Mouse (Mus musculus) hindbrain, embryonic 14.5 days (tissue): ENCODE data around the gene Pramel3. TPM values are rescaled to one million over a fixed set of nuclear protein-coding genes. Genes with fewer than 3 reads are reported as not detected.
"Not testable (repeated sequence)": the region's sequence is repeated elsewhere in the genome, so short reads cannot be mapped to it uniquely, and the experiment has no call there.

Experiments
- ATAC-seq: fragments of 200-750 bp; cut with Nextera tagmentation; 2 replicates; pipeline ENCODE4 v1.8.0; 2017; ENCODE audit warnings: moderate number of reproducible peaks, mild to moderate bottlenecking, moderate TSS enrichment, moderate library complexity; ENCODE audit not compliant: low FRiP score
- DNase-seq: peaks from one replicate; pipeline ENCODE4 v3.0.0-alpha.2; 2015; ENCODE audit warnings: low spot score
- H3K27ac ChIP-seq: fragments of 300-500 bp; sonication (generic); 2 replicates; pipeline ENCODE4 v1.5.1; 2014; ENCODE audit warnings: mild to moderate bottlenecking, moderate library complexity
- H3K27me3 ChIP-seq: fragments of 300-500 bp; sonication (generic); 2 replicates; pipeline ENCODE4 v1.6.1; 2014; ENCODE audit warnings: mild to moderate bottlenecking, low read length, mixed read lengths; ENCODE audit not compliant: control insufficient read depth, insufficient read depth
- H3K36me3 ChIP-seq: fragments of 300-500 bp; sonication (generic); replicated peaks from 2 replicates; pipeline ENCODE4 v1.6.1; 2014; ENCODE audit not compliant: control insufficient read depth, insufficient read depth
- H3K4me1 ChIP-seq: fragments of 300-500 bp; sonication (generic); replicated peaks from 2 replicates; pipeline ENCODE4 v1.6.1; 2014; ENCODE audit warnings: antibody characterized with exemption, low read length, mixed read lengths; ENCODE audit not compliant: control insufficient read depth, insufficient read depth
- H3K4me2 ChIP-seq: fragments of 300-500 bp; sonication (generic); replicated peaks from 2 replicates; pipeline ENCODE4 v1.6.1; 2014; ENCODE audit warnings: mild to moderate bottlenecking, moderate library complexity
- H3K4me3 ChIP-seq: fragments of 300-500 bp; sonication (generic); replicated peaks from 2 replicates; pipeline ENCODE4 v1.5.1; 2014; ENCODE audit warnings: mild to moderate bottlenecking, low read length
- H3K9ac ChIP-seq: fragments of 300-500 bp; sonication (generic); 2 replicates; pipeline ENCODE4 v1.6.1; 2014
- H3K9me3 ChIP-seq: fragments of 300-500 bp; sonication (generic); 2 replicates; pipeline ENCODE4 v1.6.1; 2016; ENCODE audit warnings: low read length; ENCODE audit not compliant: control insufficient read depth
- WGBS: fragments of 180-500 bp; shearing (Covaris S2); extraction: QIAGEN DNeasy Blood & Tissue Kit; methylation state at CpG from one replicate; pipeline ENCODE4 v1.1.7; 2014; 5-methylcytosine and 5-hydroxymethylcytosine counted together
- polyA plus RNA-seq: library from polyadenylated mRNA; unstranded; fragments of >200 nt; fragmentation: Nextera tagmentation; extraction: Ambion mirVana; gene quantifications from 2 replicates; pipeline ENCODE4 v1.2.1, GENCODE M21; 2014

The Pramel3 gene
- polyA plus RNA-seq, result not detected in 2 replicates

DNA sequence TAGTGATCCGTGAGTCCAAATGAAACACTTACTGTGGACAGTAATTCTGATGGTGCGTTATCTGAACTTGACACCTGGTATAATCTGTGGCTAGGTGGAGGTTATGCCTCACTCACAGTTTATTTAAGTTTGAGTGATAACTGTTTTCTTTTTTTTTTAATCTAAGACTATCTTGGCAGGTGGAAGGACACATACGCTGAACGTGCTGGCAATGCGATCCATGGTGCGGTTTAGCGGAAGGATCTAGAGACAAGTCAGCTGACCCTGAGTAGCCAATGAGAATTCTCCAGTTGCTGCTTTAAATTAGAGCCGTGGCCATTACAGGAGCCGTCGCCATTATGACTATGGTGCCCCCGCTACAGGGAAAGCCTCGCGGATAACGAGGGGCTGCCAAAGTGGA is at the start of gene Pramel3:
Gene Pramel3 (plus strand): TSS at position 301 of the 400 bp plus-strand sequence.
- not testable (repeated sequence) for H3K4me2 ChIP-seq, H3K27ac ChIP-seq, ATAC-seq, H3K9ac ChIP-seq, H3K4me3 ChIP-seq, DNase-seq, H3K4me1 ChIP-seq, H3K9me3 ChIP-seq, H3K27me3 ChIP-seq, H3K36me3 ChIP-seq
- 97% methylated on average over 14 of the region's 14 CpGs for WGBS

DNA sequence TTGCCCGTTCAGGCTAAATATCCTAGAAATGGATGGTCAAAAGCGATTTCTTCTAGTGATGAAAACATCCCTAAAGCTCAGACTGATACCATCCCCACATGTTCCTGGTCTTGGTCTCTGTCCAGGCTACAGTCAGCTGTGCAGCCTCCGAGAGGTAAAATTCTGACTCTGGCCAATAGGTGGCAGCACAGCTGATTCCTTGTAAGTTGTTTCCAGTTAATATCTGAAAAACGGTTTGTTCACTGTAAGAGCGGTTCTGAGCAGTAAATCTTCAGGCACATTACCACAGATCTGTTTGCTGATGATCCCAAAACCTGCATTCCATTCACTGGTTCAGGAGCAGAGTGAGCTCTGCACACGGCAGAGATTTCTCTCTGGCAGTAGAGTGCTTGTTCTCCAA is 58.6 kb downstream of the Pramel3 start:
- 49% methylated on average over 2 of the region's 6 CpGs for WGBS
- H3K9me3 ChIP-seq, H3K4me1 ChIP-seq, H3K36me3 ChIP-seq, H3K4me3 ChIP-seq, H3K4me2 ChIP-seq, DNase-seq, H3K9ac ChIP-seq, ATAC-seq, H3K27me3 ChIP-seq, H3K27ac ChIP-seq: not testable (repeated sequence)

DNA sequence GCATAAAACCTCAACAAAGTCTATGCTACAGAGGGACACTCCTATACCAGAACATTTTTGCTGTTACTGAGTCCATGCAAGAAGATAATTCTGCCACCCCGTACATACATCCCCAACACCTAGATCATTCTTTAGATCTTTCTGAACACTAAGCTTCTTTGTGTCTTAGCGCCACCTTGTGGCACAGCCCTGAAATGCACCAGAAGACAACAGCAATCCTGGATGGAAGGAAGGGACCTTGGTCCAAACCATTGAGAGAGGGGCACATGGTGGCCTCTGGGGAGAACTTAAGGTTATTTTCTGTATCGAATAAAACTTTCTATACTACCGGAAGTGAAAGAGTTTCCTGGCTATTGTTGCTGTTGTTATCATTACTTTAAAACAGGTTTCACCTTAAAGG is 59.8 kb downstream of the Pramel3 start:
- H3K4me2 ChIP-seq, H3K4me1 ChIP-seq, H3K9ac ChIP-seq, H3K9me3 ChIP-seq, ATAC-seq, H3K4me3 ChIP-seq, H3K27ac ChIP-seq, H3K36me3 ChIP-seq, H3K27me3 ChIP-seq, DNase-seq: not testable (repeated sequence)
- WGBS, result no CpG with 5 or more reads among the region's 4 CpGs

Other genes starting within 250 kb of the Pramel3 start
- gene Gm15023, start 124.7 kb upstream of the Pramel3 start, polyA plus RNA-seq, result not detected in 2 replicates
- gene Tceal6, start 91.6 kb upstream of the Pramel3 start, polyA plus RNA-seq, result 18.9 and 20.6 TPM in 2 replicates
- gene Gm5128, start 71.0 kb downstream of the Pramel3 start, polyA plus RNA-seq, result not detected in 2 replicates
- not detected in 2 replicates for gene Gm7903, start 131.5 kb downstream of the Pramel3 start, polyA plus RNA-seq
- gene AV320801, start 192.3 kb downstream of the Pramel3 start, polyA plus RNA-seq, result not detected in 2 replicates